Mouse (Mus musculus): ENCODE results near the gene Dact1.

DNA sequence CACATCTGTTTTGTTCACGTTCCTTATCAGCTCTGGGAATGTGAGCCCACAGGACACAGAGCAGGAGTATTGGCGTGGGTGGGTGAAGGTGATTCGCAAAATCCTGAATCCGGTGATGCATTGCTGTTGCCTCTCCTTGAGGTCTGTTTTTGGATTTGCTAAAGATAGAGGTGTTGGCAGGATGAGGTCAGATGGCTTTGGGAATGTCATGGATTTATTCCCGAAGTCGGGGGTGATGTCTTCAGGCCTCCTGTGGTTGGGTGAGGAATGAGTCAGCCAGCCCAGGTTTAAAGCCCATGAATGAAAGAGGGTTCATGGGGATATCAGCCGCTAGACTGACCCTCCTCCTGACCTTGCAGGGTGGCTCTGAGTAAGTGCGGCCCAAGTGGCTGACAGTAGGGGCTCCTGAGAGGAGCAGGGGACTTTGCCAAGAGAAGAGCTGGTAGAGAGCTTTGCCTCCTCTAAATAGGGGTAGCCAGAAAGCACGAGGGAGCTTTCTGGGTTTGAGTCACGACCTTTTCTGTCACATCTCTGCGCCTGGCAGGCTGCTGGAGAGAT lies 27.4 kb downstream of the Dact1 start:
- TF ChIP-seq CTCF (IDR thresholded peaks at IDR 0.05; ENCODE audit: insufficient read depth, low read length), result no peak
- TF ChIP-seq POLR2A (IDR thresholded peaks at IDR 0.05; ENCODE audit: borderline replicate concordance, extremely low read depth, low read depth, low read length), result no peak

Measured in lung, adult 2 months (tissue).